Mouse (Mus musculus) cerebellum, adult 2 months (tissue): ENCODE results near the gene Asap2.

Experiments
- CTCF ChIP-seq: fragments of 200-500 bp; IDR thresholded peaks from 2 replicates; pipeline ENCODE4 v1.5.1; 2011; ENCODE audit warnings: low read depth, mild to moderate bottlenecking, control low read depth, low read length, moderate library complexity, borderline replicate concordance; ENCODE audit not compliant: insufficient read depth
- POLR2A ChIP-seq: fragments of 200-500 bp; IDR thresholded peaks from 2 replicates; pipeline ENCODE4 v1.6.1; 2011; ENCODE audit warnings: low read length, control low read depth, borderline replicate concordance; ENCODE audit not compliant: insufficient read depth

GRCm38 (mm10) chr12:21223923-21224322, 233.7 kb downstream of the Asap2 start:
- no peak for TF ChIP-seq CTCF
- TF ChIP-seq POLR2A = no peak
